Mouse (Mus musculus) cerebellum, adult 18-20 months (tissue): Measurements from ENCODE around the gene Lrrc9.

Experiments used
- DNase-seq, 2 experiments: peaks; one replicate each; pipeline ENCODE4 v3.0.0; 2021

Gene Lrrc9

GRCm38 (mm10) chr12:72476773-72477450, 35.2 kb downstream of the Lrrc9 start:
- no peak for DNase-seq

- DNase-seq: no peak
Measured at GRCm38 (mm10) chr12:72482226-72482625, 40.6 kb downstream of the Lrrc9 start.

GRCm38 (mm10) chr12:72484872-72485271, 43.2 kb downstream of the Lrrc9 start:
- DNase-seq: no peak

GRCm38 (mm10) chr12:72487498-72487897, 45.8 kb downstream of the Lrrc9 start:
- DNase-seq: no peak

- no peak for DNase-seq
Measured at GRCm38 (mm10) chr12:72489995-72490394, 48.3 kb downstream of the Lrrc9 start.

- DNase-seq: no peak
Measured at GRCm38 (mm10) chr12:72491063-72491719, 49.5 kb downstream of the Lrrc9 start.

- no peak for DNase-seq
Measured at GRCm38 (mm10) chr12:72496866-72497600, 55.4 kb downstream of the Lrrc9 start.

- DNase-seq: no peak
Measured at GRCm38 (mm10) chr12:72509606-72510005, 67.9 kb downstream of the Lrrc9 start.

GRCm38 (mm10) chr12:72515446-72515845, 73.8 kb downstream of the Lrrc9 start:
- no peak for DNase-seq

GRCm38 (mm10) chr12:72518114-72518728, 76.6 kb downstream of the Lrrc9 start:
- no peak for DNase-seq

GRCm38 (mm10) chr12:72519352-72519751, 77.7 kb downstream of the Lrrc9 start:
- no peak for DNase-seq

GRCm38 (mm10) chr12:72519855-72520254, 78.2 kb downstream of the Lrrc9 start:
- no peak for DNase-seq

GRCm38 (mm10) chr12:72520645-72521044, 79.0 kb downstream of the Lrrc9 start:
- peak; percentile 55 to 77 for DNase-seq

GRCm38 (mm10) chr12:72525588-72525987, 83.9 kb downstream of the Lrrc9 start:
- DNase-seq: no peak

GRCm38 (mm10) chr12:72532303-72532702, 90.6 kb downstream of the Lrrc9 start:
- no peak for DNase-seq

- no peak for DNase-seq
Measured at GRCm38 (mm10) chr12:72533986-72534385, 92.3 kb downstream of the Lrrc9 start.

- DNase-seq: peak in 1 of 2 experiments; percentile 32
Measured at GRCm38 (mm10) chr12:72535599-72535998, 93.9 kb downstream of the Lrrc9 start.

GRCm38 (mm10) chr12:72536021-72536597, 94.4 kb downstream of the Lrrc9 start, which contains the start of gene Pcnx4:
Gene Pcnx4, plus strand, starts transcription at chr12:72536383.
- peak; percentile 94 to 98 for DNase-seq

- no peak for DNase-seq
Measured at GRCm38 (mm10) chr12:72538571-72538970, 96.9 kb downstream of the Lrrc9 start.

- DNase-seq: no peak
Measured at GRCm38 (mm10) chr12:72554347-72554746, 112.7 kb downstream of the Lrrc9 start.

GRCm38 (mm10) chr12:72564281-72564795, 122.7 kb downstream of the Lrrc9 start:
- no peak for DNase-seq
